Mouse (Mus musculus) lung, embryonic 15.5 days (tissue): ENCODE data around the gene Hoxd8. TPM values are rescaled to one million over a fixed set of nuclear protein-coding genes. Genes with fewer than 3 reads are reported as not detected.

ENCODE experiments used
- ATAC-seq: fragments of 200-750 bp; cut with Nextera tagmentation; 2 replicates; pipeline ENCODE4 v1.8.0; 2017; ENCODE audit warnings: moderate number of reproducible peaks, borderline replicate concordance; ENCODE audit not compliant: low FRiP score, low TSS enrichment; ENCODE audit errors: extremely low read depth
- H3K27ac ChIP-seq: fragments of 300-500 bp; sonication (generic); 2 replicates; pipeline ENCODE4 v1.5.1; 2015; ENCODE audit warnings: moderate library complexity, mild to moderate bottlenecking, inconsistent platforms
- H3K27me3 ChIP-seq: fragments of 300-500 bp; sonication (generic); 2 replicates; pipeline ENCODE4 v1.6.1; 2015; ENCODE audit warnings: inconsistent platforms
- H3K36me3 ChIP-seq: fragments of 300-500 bp; sonication (generic); 2 replicates; pipeline ENCODE4 v1.6.1; 2015; ENCODE audit warnings: inconsistent platforms
- H3K4me1 ChIP-seq: fragments of 300-500 bp; sonication (generic); 2 replicates; pipeline ENCODE4 v1.6.1; 2015; ENCODE audit warnings: inconsistent platforms
- H3K4me2 ChIP-seq: fragments of 300-500 bp; sonication (generic); 2 replicates; pipeline ENCODE4 v1.6.1; 2015; ENCODE audit warnings: inconsistent platforms, mild to moderate bottlenecking, moderate library complexity
- H3K4me3 ChIP-seq: fragments of 300-500 bp; sonication (generic); 2 replicates; pipeline ENCODE4 v1.5.1; 2015; ENCODE audit warnings: mild to moderate bottlenecking, inconsistent platforms
- H3K9ac ChIP-seq: fragments of 300-500 bp; sonication (generic); 2 replicates; pipeline ENCODE4 v1.6.1; 2015; ENCODE audit warnings: inconsistent platforms
- H3K9me3 ChIP-seq: fragments of 300-500 bp; sonication (generic); 2 replicates; pipeline ENCODE4 v1.6.1; 2016; ENCODE audit warnings: inconsistent platforms
- WGBS: fragments of 180-500 bp; shearing (Covaris S2); methylation state at CpG from one replicate; pipeline ENCODE4 v1.1.7; 2015; 5-methylcytosine and 5-hydroxymethylcytosine counted together
- polyA plus RNA-seq: library from polyadenylated mRNA; unstranded; fragments of >200 nt; fragmentation: Nextera tagmentation; extraction: Ambion mirVana; gene quantifications from 2 replicates; pipeline ENCODE4 v1.2.1, GENCODE M21; 2015

Gene Hoxd8
- polyA plus RNA-seq, 1 experiment from 2014 or later, result 0.39 TPM

- 2% methylated on average over 30 of the region's 30 CpGs for WGBS
- H3K4me1 ChIP-seq, result peaks cover 21% of the 10 kb centered on the region
- no peaks in the 10 kb centered on the region for H3K9me3 ChIP-seq
- no peaks in the 10 kb centered on the region for H3K36me3 ChIP-seq
- peaks cover 99% of the 10 kb centered on the region for H3K27me3 ChIP-seq
- H3K27ac ChIP-seq, result no peak overlapping the region
- no peak overlapping the region for H3K9ac ChIP-seq
- H3K4me2 ChIP-seq, result no peak overlapping the region
- no peak for ATAC-seq
- H3K4me3 ChIP-seq, result no peak overlapping the region
These were observed 43.7 kb upstream of the Hoxd8 start for GRCm38 (mm10) chr2:74660421-74661375.

DNA sequence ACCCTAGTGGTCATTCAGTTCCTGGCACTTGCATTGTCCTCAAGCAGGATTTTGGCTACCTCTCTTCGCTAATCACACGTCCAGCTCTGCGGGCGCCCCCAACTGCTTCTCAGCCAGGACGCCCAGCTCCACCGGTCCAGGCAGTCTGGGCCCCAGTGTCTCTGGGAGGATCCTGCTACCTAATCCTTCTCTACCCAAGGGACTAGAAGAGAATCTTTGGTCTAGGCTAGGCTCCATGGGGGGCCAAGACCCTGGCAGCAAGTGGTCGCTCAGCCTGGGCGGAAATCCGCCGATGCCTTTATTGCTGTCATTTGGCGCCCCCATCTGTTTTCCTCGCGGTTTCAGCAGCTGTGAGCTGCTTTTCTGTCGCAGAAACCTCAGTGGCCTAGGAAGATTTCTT is 42.7 kb upstream of the Hoxd8 start:
- Histone ChIP-seq H3K4me1 (peaks cover 16% of the 10 kb centered on the region), H3K9ac (no peak overlapping the region), H3K4me3 (peak overlapping the region; percentile 16; the same call in 1 of the 2 replicates), H3K4me2 (peak overlapping the region; percentile 40; the same call in 1 of the 2 replicates), H3K27me3 (peaks cover 99% of the 10 kb centered on the region), H3K9me3 (no peaks in the 10 kb centered on the region), H3K36me3 (no peaks in the 10 kb centered on the region), H3K27ac (no peak overlapping the region)
- ATAC-seq, result no peak
- under 1% methylated on average over 14 of the region's 14 CpGs for WGBS

- Histone ChIP-seq H3K36me3 (no peaks in the 10 kb centered on the region), H3K9ac (no peak overlapping the region), H3K27me3 (peaks cover 97% of the 10 kb centered on the region), H3K4me3 (no peak overlapping the region), H3K4me1 (peaks cover 18% of the 10 kb centered on the region), H3K9me3 (no peaks in the 10 kb centered on the region), H3K4me2 (no peak overlapping the region), H3K27ac (no peak overlapping the region)
- 3% methylated on average over 18 of the region's 18 CpGs for WGBS
- ATAC-seq, result no peak
These were observed 41.0 kb upstream of the Hoxd8 start for GRCm38 (mm10) chr2:74663291-74663925.

- Histone ChIP-seq H3K4me2 (no peak overlapping the region), H3K9me3 (no peaks in the 10 kb centered on the region), H3K4me3 (no peak overlapping the region), H3K9ac (no peak overlapping the region), H3K4me1 (peaks cover 17% of the 10 kb centered on the region), H3K27ac (no peak overlapping the region), H3K27me3 (peaks cover 96% of the 10 kb centered on the region), H3K36me3 (no peaks in the 10 kb centered on the region)
- WGBS, result 4% methylated on average over 7 of the region's 7 CpGs
- ATAC-seq, result no peak
These were observed 38.0 kb upstream of the Hoxd8 start for GRCm38 (mm10) chr2:74666411-74666810.

GRCm38 (mm10) chr2:74667191-74667841 is 37.1 kb upstream of the Hoxd8 start:
- H3K9me3 ChIP-seq, result no peaks in the 10 kb centered on the region
- peaks cover 96% of the 10 kb centered on the region for H3K27me3 ChIP-seq
- no peak overlapping the region for H3K27ac ChIP-seq
- no peak overlapping the region for H3K9ac ChIP-seq
- 0 out of 2 replicates have a peak, but pooled peaks have one; percentile 14 for ATAC-seq
- no peak overlapping the region for H3K4me3 ChIP-seq
- H3K4me1 ChIP-seq, result peaks cover 12% of the 10 kb centered on the region
- peak overlapping the region; percentile 78 for H3K4me2 ChIP-seq
- WGBS, result 2% methylated on average over 36 of the region's 36 CpGs
- H3K36me3 ChIP-seq, result no peaks in the 10 kb centered on the region

DNA sequence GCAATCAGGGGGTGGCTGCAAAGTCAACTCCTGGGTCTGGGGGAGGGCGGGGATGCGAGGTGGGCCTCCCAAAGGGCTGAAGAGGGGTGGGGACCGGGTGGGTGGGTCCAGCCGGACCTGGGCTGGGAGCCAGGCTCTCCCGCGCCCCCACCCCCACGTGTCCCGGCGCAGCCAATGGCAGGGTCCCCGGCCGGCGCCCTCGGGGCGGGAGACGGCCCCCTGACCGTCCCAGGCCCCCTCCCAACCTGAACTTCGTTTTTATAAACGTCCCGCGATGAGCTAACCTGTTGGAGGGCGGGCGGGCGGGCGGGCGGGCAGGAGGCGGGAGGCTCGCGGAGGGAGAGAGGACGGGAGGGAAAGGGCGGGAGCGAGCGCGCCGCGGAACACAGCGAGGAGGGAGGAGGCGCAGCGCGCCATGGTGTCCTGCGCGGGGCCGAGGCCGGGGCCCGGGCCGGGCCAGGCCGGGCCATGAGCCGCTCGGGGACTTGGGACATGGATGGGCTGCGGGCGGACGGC is 36.5 kb upstream of the Hoxd8 start, which contains the start of gene Hoxd13:
Hoxd13 (plus strand) TSS at position 469 of the 516 bp plus-strand sequence.
- peak; percentile 81; the same call in 1 of the 2 replicates for ATAC-seq
- WGBS, result 0% methylated on average over 14 of the region's 51 CpGs
- no peak within 1 kb of the TSS for H3K9ac ChIP-seq

GRCm38 (mm10) chr2:74668370-74669229 is 35.8 kb upstream of the Hoxd8 start:
- H3K4me1 ChIP-seq, result peaks cover 17% of the 10 kb centered on the region
- H3K27me3 ChIP-seq, result peaks cover 96% of the 10 kb centered on the region
- ATAC-seq, result peak; percentile 62
- H3K9ac ChIP-seq, result no peak overlapping the region
- H3K4me2 ChIP-seq, result peak overlapping the region; percentile 78
- no peak overlapping the region for H3K27ac ChIP-seq
- WGBS, result under 1% methylated on average over 57 of the region's 74 CpGs
- peak overlapping the region; percentile 39 for H3K4me3 ChIP-seq
- no peaks in the 10 kb centered on the region for H3K36me3 ChIP-seq
- H3K9me3 ChIP-seq, result no peaks in the 10 kb centered on the region

More for the DNA sequence above, 36.5 kb upstream of the Hoxd8 start, which contains the start of gene Hoxd13:
- H3K9me3 ChIP-seq, result no peaks in the 10 kb centered on the region
- H3K4me1 ChIP-seq, result peaks cover 17% of the 10 kb centered on the region
- H3K27ac ChIP-seq, result no peak within 1 kb of the TSS
- peak within 1 kb of the TSS; percentile 39 for H3K4me3 ChIP-seq
- H3K27me3 ChIP-seq, result peaks cover 96% of the 10 kb centered on the region
- H3K36me3 ChIP-seq, result no peaks in the 10 kb centered on the region
- peak within 1 kb of the TSS; percentile 78 for H3K4me2 ChIP-seq

GRCm38 (mm10) chr2:74669230-74669578 is 35.2 kb upstream of the Hoxd8 start:
- no peak overlapping the region for H3K4me3 ChIP-seq
- H3K36me3 ChIP-seq, result no peaks in the 10 kb centered on the region
- no peak overlapping the region for H3K27ac ChIP-seq
- H3K9ac ChIP-seq, result no peak overlapping the region
- H3K4me2 ChIP-seq, result no peak overlapping the region
- no peak for ATAC-seq
- H3K27me3 ChIP-seq, result peaks cover 96% of the 10 kb centered on the region
- peaks cover 17% of the 10 kb centered on the region for H3K4me1 ChIP-seq
- 1% methylated on average over 3 of the region's 3 CpGs for WGBS
- H3K9me3 ChIP-seq, result no peaks in the 10 kb centered on the region

- H3K9me3 ChIP-seq, result no peaks in the 10 kb centered on the region
- no peak overlapping the region for H3K27ac ChIP-seq
- no peaks in the 10 kb centered on the region for H3K36me3 ChIP-seq
- WGBS, result 1% methylated on average over 14 of the region's 14 CpGs
- H3K4me3 ChIP-seq, result no peak overlapping the region
- no peak for ATAC-seq
- H3K9ac ChIP-seq, result no peak overlapping the region
- H3K27me3 ChIP-seq, result peaks cover 96% of the 10 kb centered on the region
- H3K4me2 ChIP-seq, result no peak overlapping the region
- peaks cover 17% of the 10 kb centered on the region for H3K4me1 ChIP-seq
These were observed 34.7 kb upstream of the Hoxd8 start for GRCm38 (mm10) chr2:74669650-74670235.

GRCm38 (mm10) chr2:74670632-74671188 is 33.7 kb upstream of the Hoxd8 start:
- WGBS, result 9% methylated on average over 3 of the region's 3 CpGs
- H3K4me3 ChIP-seq, result no peak overlapping the region
- no peaks in the 10 kb centered on the region for H3K9me3 ChIP-seq
- no peak overlapping the region for H3K27ac ChIP-seq
- no peak overlapping the region for H3K9ac ChIP-seq
- H3K36me3 ChIP-seq, result no peaks in the 10 kb centered on the region
- peaks cover 17% of the 10 kb centered on the region for H3K4me1 ChIP-seq
- H3K27me3 ChIP-seq, result peaks cover 97% of the 10 kb centered on the region
- no peak overlapping the region for H3K4me2 ChIP-seq
- no peak for ATAC-seq
